Mouse (Mus musculus): ENCODE results near the gene Nup85.

GRCm38 (mm10) chr11:115615875-115616274 is 51.6 kb downstream of the Nup85 start:
- TF ChIP-seq POLR2A (IDR thresholded peaks at IDR 0.05; ENCODE audit: borderline replicate concordance, extremely low read depth, low read depth, low read length) (no peak), CTCF (IDR thresholded peaks at IDR 0.05; ENCODE audit: insufficient read depth, low read length) (no peak)
